Mouse (Mus musculus) embryo, embryonic 11.5 days (tissue): ENCODE results near the gene Ttc24.

Experiments
- DNase-seq: peaks from one replicate; pipeline ENCODE4 v3.0.0-alpha.2; 2012; ENCODE audit warnings: low read depth, low spot score

The Ttc24 gene

DNA sequence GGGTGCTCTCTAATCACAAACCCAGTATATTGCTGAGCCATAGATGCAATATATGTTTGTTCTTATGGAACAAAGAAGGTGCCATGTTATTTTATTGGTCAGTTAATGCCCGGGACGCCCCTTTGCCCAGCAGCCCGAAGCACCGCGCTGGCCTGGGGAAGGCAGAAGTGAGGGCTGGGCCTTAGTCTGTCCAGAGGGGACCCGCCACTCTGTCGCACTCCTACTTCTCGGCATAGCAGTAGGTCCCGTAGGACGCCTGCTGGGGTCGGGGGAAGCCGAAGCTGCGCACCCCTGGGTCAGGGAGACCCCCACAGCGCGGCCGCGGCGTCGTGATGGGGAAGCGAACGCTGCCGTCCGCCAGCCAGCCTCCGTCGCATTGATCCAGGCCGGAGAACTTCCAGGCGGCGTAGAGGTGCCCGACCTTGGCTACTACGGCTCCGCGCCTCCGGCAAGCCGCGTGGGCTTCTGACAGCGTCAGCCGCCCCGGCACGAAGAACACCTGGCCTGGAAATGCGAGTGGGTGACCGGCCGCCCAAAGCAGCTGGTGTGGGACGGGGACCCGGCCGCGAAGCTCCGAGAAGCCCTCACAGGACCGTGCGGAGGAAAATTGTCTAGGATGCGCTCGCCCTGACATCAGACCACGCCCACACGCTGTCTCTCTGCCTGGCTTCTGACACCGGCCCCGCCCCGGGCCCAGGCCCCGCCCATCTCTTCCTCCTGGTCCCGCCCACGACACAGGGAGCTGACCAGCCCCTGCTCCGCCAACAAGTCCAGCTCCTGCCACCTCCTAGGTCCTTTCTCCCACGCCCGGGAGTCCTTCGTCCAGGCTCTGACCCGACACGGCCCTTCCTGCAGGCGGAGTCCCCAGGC is 55.5 kb downstream of the Ttc24 start:
- DNase-seq, result peak; percentile 82
